Mouse (Mus musculus): ENCODE data around the gene Rasgrf2.
A peak's percentile ranks its signal among the peaks of the same experiment; 100 is the strongest.

The Rasgrf2 gene

GRCm38 (mm10) chr13:91955646-91956045 lies 175.8 kb downstream of the Rasgrf2 start:
- DNase-seq (ENCODE audit: low read depth in 2 of 2, low spot score in 2 of 2): no peak

- DNase-seq (ENCODE audit: low read depth in 2 of 2, low spot score in 2 of 2): no peak
These were observed 176.3 kb downstream of the Rasgrf2 start for GRCm38 (mm10) chr13:91955175-91955574.

- no peak for DNase-seq (ENCODE audit: low read depth in 2 of 2, low spot score in 2 of 2)
These were observed 191.3 kb downstream of the Rasgrf2 start for GRCm38 (mm10) chr13:91940113-91940512.

- DNase-seq (ENCODE audit: low read depth in 2 of 2, low spot score in 2 of 2): no peak
These were observed 192.6 kb downstream of the Rasgrf2 start for GRCm38 (mm10) chr13:91938826-91939225.

GRCm38 (mm10) chr13:91937232-91937631 lies 194.2 kb downstream of the Rasgrf2 start:
- DNase-seq (ENCODE audit: low read depth in 2 of 2, low spot score in 2 of 2): no peak

GRCm38 (mm10) chr13:91932122-91932521 lies 199.3 kb downstream of the Rasgrf2 start:
- no peak for DNase-seq (ENCODE audit: low read depth in 2 of 2, low spot score in 2 of 2)

- DNase-seq (ENCODE audit: low read depth in 2 of 2, low spot score in 2 of 2): no peak
These were observed 201.3 kb downstream of the Rasgrf2 start for GRCm38 (mm10) chr13:91929943-91930726.

GRCm38 (mm10) chr13:91928605-91929389 lies 202.7 kb downstream of the Rasgrf2 start:
- no peak for DNase-seq (ENCODE audit: low read depth in 2 of 2, low spot score in 2 of 2)

- no peak for DNase-seq (ENCODE audit: low read depth in 2 of 2, low spot score in 2 of 2)
These were observed 210.4 kb downstream of the Rasgrf2 start for GRCm38 (mm10) chr13:91921010-91921409.

GRCm38 (mm10) chr13:91918764-91919163 lies 212.7 kb downstream of the Rasgrf2 start:
- DNase-seq (ENCODE audit: low read depth in 2 of 2, low spot score in 2 of 2): no peak

- no peak for DNase-seq (ENCODE audit: low read depth in 2 of 2, low spot score in 2 of 2)
These were observed 213.6 kb downstream of the Rasgrf2 start for GRCm38 (mm10) chr13:91917835-91918234.

GRCm38 (mm10) chr13:91916308-91916707 lies 215.1 kb downstream of the Rasgrf2 start:
- no peak for DNase-seq (ENCODE audit: low read depth in 2 of 2, low spot score in 2 of 2)

- no peak for DNase-seq (ENCODE audit: low read depth in 2 of 2, low spot score in 2 of 2)
These were observed 215.7 kb downstream of the Rasgrf2 start for GRCm38 (mm10) chr13:91915582-91916239.

GRCm38 (mm10) chr13:91915192-91915581 lies 216.3 kb downstream of the Rasgrf2 start:
- DNase-seq (ENCODE audit: low read depth in 2 of 2, low spot score in 2 of 2): no peak

- DNase-seq (ENCODE audit: low read depth in 2 of 2, low spot score in 2 of 2): no peak
These were observed 219.8 kb downstream of the Rasgrf2 start for GRCm38 (mm10) chr13:91911652-91912051.

- DNase-seq (ENCODE audit: low read depth in 2 of 2, low spot score in 2 of 2): no peak
These were observed 220.2 kb downstream of the Rasgrf2 start for GRCm38 (mm10) chr13:91911211-91911610.

- DNase-seq (ENCODE audit: low read depth in 2 of 2, low spot score in 2 of 2): peak; percentile 14 to 31
These were observed 223.1 kb downstream of the Rasgrf2 start for GRCm38 (mm10) chr13:91908202-91908980.

- DNase-seq (ENCODE audit: low read depth in 2 of 2, low spot score in 2 of 2): no peak
These were observed 225.1 kb downstream of the Rasgrf2 start for GRCm38 (mm10) chr13:91906338-91906737.

GRCm38 (mm10) chr13:91896476-91896875 lies 235.0 kb downstream of the Rasgrf2 start:
- DNase-seq (ENCODE audit: low read depth in 2 of 2, low spot score in 2 of 2): no peak

GRCm38 (mm10) chr13:91893132-91893531 lies 238.3 kb downstream of the Rasgrf2 start:
- DNase-seq (ENCODE audit: low read depth in 2 of 2, low spot score in 2 of 2): peak in 1 of 2 experiments; percentile 11

- no peak for DNase-seq (ENCODE audit: low read depth in 2 of 2, low spot score in 2 of 2)
These were observed 241.3 kb downstream of the Rasgrf2 start for GRCm38 (mm10) chr13:91890031-91890619.

All from CD8-positive naive resting alpha-beta T cell, adult 2 months (primary cell).